Mouse (Mus musculus) kidney, postnatal 0 days (tissue): ENCODE measurements at regions not wholly inside any gene's neighbourhood (a gene's known extent, or its start where the extent isn't known, plus 50 kb on each side); places are given as distances from the start of the nearest gene placed in this dataset.

Experiments
- ATAC-seq: fragments of 200-750 bp; cut with Nextera tagmentation; replicated peaks from 2 replicates; pipeline ENCODE4 v1.8.0; 2017; ENCODE audit warnings: low read depth, moderate number of reproducible peaks, moderate TSS enrichment, moderate library complexity; ENCODE audit not compliant: low FRiP score
- DNase-seq: peaks from one replicate; pipeline ENCODE4 v3.0.0-alpha.2; 2016; ENCODE audit warnings: low spot score
- H3K27ac ChIP-seq: fragments of 300-500 bp; sonication (generic); 2 replicates; pipeline ENCODE4 v1.5.1; 2014; ENCODE audit warnings: mild to moderate bottlenecking
- H3K27me3 ChIP-seq: fragments of 300-500 bp; sonication (generic); 2 replicates; pipeline ENCODE4 v1.6.1; 2014; ENCODE audit warnings: low read length, mixed read lengths; ENCODE audit not compliant: insufficient read depth
- H3K36me3 ChIP-seq: fragments of 300-500 bp; sonication (generic); 2 replicates; pipeline ENCODE4 v1.6.1; 2014; ENCODE audit warnings: low read length, mixed read lengths; ENCODE audit not compliant: insufficient read depth
- H3K4me1 ChIP-seq: fragments of 300-500 bp; sonication (generic); replicated peaks from 2 replicates; pipeline ENCODE4 v1.6.1; 2014; ENCODE audit warnings: antibody characterized with exemption, low read length, mixed read lengths; ENCODE audit not compliant: insufficient read depth
- H3K4me2 ChIP-seq: fragments of 300-500 bp; sonication (generic); 2 replicates; pipeline ENCODE4 v1.6.1; 2014; ENCODE audit warnings: mild to moderate bottlenecking, low read length, moderate library complexity, mixed read lengths
- H3K4me3 ChIP-seq: fragments of 300-500 bp; sonication (generic); replicated peaks from 2 replicates; pipeline ENCODE4 v1.5.1; 2014; ENCODE audit warnings: low read depth, low read length
- H3K9ac ChIP-seq: fragments of 300-500 bp; sonication (generic); 2 replicates; pipeline ENCODE4 v1.6.1; 2014; ENCODE audit warnings: low read depth, low read length
- H3K9me3 ChIP-seq: fragments of 300-500 bp; sonication (generic); replicated peaks from 2 replicates; pipeline ENCODE4 v1.6.1; 2016; ENCODE audit warnings: low read length, inconsistent platforms, mixed read lengths
- CTCF ChIP-seq: IDR thresholded peaks from 2 replicates; pipeline ENCODE4 v1.5.1; 2016; ENCODE audit warnings: antibody characterized with exemption, low read depth, mild to moderate bottlenecking, moderate library complexity
- WGBS: fragments of 180-500 bp; shearing (Covaris S2); extraction: QIAGEN DNeasy Blood & Tissue Kit; methylation state at CpG from one replicate; pipeline ENCODE4 v1.1.7; 2014; 5-methylcytosine and 5-hydroxymethylcytosine counted together

GRCm38 (mm10) chr2:48481209-48481742, 332.6 kb upstream of the Acvr2a start:
- peak; percentile 55 for DNase-seq
- 28% methylated on average over 12 of the region's 12 CpGs for WGBS
- H3K9ac ChIP-seq: no peak overlapping the region
- H3K4me2 ChIP-seq: no peak overlapping the region
- H3K4me3 ChIP-seq: no peak overlapping the region
- no peak for TF ChIP-seq CTCF
- ATAC-seq: no peak
- no peaks in the 10 kb centered on the region for H3K9me3 ChIP-seq
- no peaks in the 10 kb centered on the region for H3K27me3 ChIP-seq
- H3K27ac ChIP-seq: peak overlapping the region; percentile 54; the same call in 1 of the 2 replicates
- no peaks in the 10 kb centered on the region for H3K4me1 ChIP-seq
- no peaks in the 10 kb centered on the region for H3K36me3 ChIP-seq

GRCm38 (mm10) chr2:48493574-48493973, 320.3 kb upstream of the Acvr2a start:
- H3K27ac ChIP-seq: no peak overlapping the region
- DNase-seq (no peak), ATAC-seq (no peak)
- H3K9ac ChIP-seq: no peak overlapping the region
- 59% methylated on average over 3 of the region's 3 CpGs for WGBS
- H3K4me3 ChIP-seq: no peak overlapping the region
- no peaks in the 10 kb centered on the region for H3K9me3 ChIP-seq
- TF ChIP-seq CTCF: no peak
- H3K4me1 ChIP-seq: no peaks in the 10 kb centered on the region
- H3K36me3 ChIP-seq: no peaks in the 10 kb centered on the region
- H3K27me3 ChIP-seq: no peaks in the 10 kb centered on the region
- no peak overlapping the region for H3K4me2 ChIP-seq

- TF ChIP-seq CTCF: no peak
These were observed 319.8 kb upstream of the Acvr2a start for GRCm38 (mm10) chr2:48494065-48494464.

DNA sequence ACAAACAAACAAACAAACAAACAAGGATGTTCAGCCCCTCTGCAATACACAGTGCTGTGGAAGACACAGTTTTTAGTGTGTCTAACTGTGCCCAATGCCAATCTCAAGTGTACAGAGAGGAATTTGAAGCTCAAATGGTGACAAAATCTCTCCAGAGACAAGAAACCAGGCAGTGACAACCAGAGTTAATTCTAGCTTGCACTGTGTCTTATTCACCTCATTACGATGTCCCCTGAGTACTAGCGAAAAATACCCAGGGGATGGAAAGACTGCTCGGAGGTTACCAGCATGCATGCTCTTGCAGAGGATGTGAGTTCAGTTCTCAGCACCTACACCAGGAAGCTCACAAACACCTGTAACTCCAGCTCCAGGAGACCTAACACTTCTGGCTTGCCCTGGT, 319.3 kb upstream of the Acvr2a start:
- DNase-seq: peak; percentile 22
- Histone ChIP-seq H3K4me2 (no peak overlapping the region), H3K36me3 (no peaks in the 10 kb centered on the region), H3K9ac (no peak overlapping the region), H3K4me3 (no peak overlapping the region), H3K9me3 (no peaks in the 10 kb centered on the region), H3K4me1 (no peaks in the 10 kb centered on the region), H3K27ac (no peak overlapping the region), H3K27me3 (no peaks in the 10 kb centered on the region)
- ATAC-seq: no peak
- no peak for TF ChIP-seq CTCF
- WGBS: 80% methylated on average over 3 of the region's 3 CpGs

More at GRCm38 (mm10) chr2:48494065-48494464, 319.8 kb upstream of the Acvr2a start:
- H3K27me3 ChIP-seq: no peaks in the 10 kb centered on the region
- no peaks in the 10 kb centered on the region for H3K36me3 ChIP-seq
- no peak overlapping the region for H3K4me3 ChIP-seq
- no peak overlapping the region for H3K27ac ChIP-seq
- peak; percentile 93 for ATAC-seq
- H3K9ac ChIP-seq: no peak overlapping the region
- WGBS: 35% methylated on average over 2 of the region's 2 CpGs
- no peak overlapping the region for H3K4me2 ChIP-seq
- H3K9me3 ChIP-seq: no peaks in the 10 kb centered on the region
- peak; percentile 94 for DNase-seq
- H3K4me1 ChIP-seq: no peaks in the 10 kb centered on the region

GRCm38 (mm10) chr2:48498047-48498723, 315.7 kb upstream of the Acvr2a start:
- Histone ChIP-seq H3K4me3 (no peak overlapping the region), H3K4me1 (no peaks in the 10 kb centered on the region), H3K27me3 (no peaks in the 10 kb centered on the region), H3K9ac (no peak overlapping the region), H3K36me3 (no peaks in the 10 kb centered on the region), H3K27ac (no peak overlapping the region), H3K4me2 (no peak overlapping the region), H3K9me3 (no peaks in the 10 kb centered on the region)
- DNase-seq (no peak), ATAC-seq (no peak)
- TF ChIP-seq CTCF: no peak
- WGBS: 93% methylated on average over 5 of the region's 5 CpGs

GRCm38 (mm10) chr2:48499396-48499795, 314.5 kb upstream of the Acvr2a start:
- Histone ChIP-seq H3K27ac (no peak overlapping the region), H3K4me2 (no peak overlapping the region), H3K4me1 (no peaks in the 10 kb centered on the region), H3K4me3 (no peak overlapping the region), H3K9me3 (no peaks in the 10 kb centered on the region), H3K9ac (no peak overlapping the region), H3K36me3 (no peaks in the 10 kb centered on the region), H3K27me3 (no peaks in the 10 kb centered on the region)
- DNase-seq (no peak), ATAC-seq (no peak)
- TF ChIP-seq CTCF: no peak
- WGBS: 77% methylated on average over 6 of the region's 6 CpGs

DNA sequence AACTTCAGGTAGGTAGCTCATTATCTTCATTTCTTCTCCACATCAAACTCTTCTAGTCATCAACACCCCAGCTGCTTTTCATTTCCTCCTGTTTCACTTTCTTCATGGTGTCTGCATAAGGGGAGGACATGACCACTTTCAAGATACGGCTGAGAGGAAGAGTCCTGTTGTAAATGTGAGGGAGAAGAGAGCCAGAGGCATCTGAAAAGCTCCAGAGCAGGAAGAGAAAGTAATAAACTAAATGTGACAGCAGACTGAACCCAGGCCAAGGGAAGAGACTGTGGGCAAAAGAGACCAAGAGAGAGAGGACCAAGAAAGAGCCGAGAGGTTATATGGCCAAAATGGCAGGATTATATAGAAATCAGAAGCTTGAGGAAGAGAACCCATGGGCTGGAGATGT, 312.5 kb upstream of the Acvr2a start:
- H3K4me2 ChIP-seq: no peak overlapping the region
- H3K9ac ChIP-seq: no peak overlapping the region
- 43% methylated on average over 2 of the region's 2 CpGs for WGBS
- DNase-seq: no peak
- H3K4me1 ChIP-seq: no peaks in the 10 kb centered on the region
- no peak for TF ChIP-seq CTCF
- no peaks in the 10 kb centered on the region for H3K27me3 ChIP-seq
- H3K27ac ChIP-seq: no peak overlapping the region
- no peaks in the 10 kb centered on the region for H3K9me3 ChIP-seq
- no peak for ATAC-seq
- no peaks in the 10 kb centered on the region for H3K36me3 ChIP-seq
- H3K4me3 ChIP-seq: no peak overlapping the region
